Mouse (Mus musculus) heart, embryonic 11.5 days (tissue): ENCODE results near the gene Cntnap5a. TPM values are rescaled to one million over a fixed set of nuclear protein-coding genes. Genes with fewer than 3 reads are reported as not detected.
"Not testable (repeated sequence)": the region's sequence is repeated elsewhere in the genome, so short reads cannot be mapped to it uniquely, and the experiment has no call there.

Experiments used
- ATAC-seq: fragments of 200-750 bp; cut with Nextera tagmentation; replicated peaks from 2 replicates; pipeline ENCODE4 v1.8.0; 2017; ENCODE audit warnings: moderate library complexity; ENCODE audit not compliant: insufficient number of reproducible peaks, low FRiP score, low TSS enrichment
- H3K27ac ChIP-seq: fragments of 300-500 bp; sonication (generic); 2 replicates; pipeline ENCODE4 v1.5.1; 2014; ENCODE audit warnings: mild to moderate bottlenecking, low read depth, low read length
- H3K27me3 ChIP-seq: fragments of 300-500 bp; sonication (generic); 2 replicates; pipeline ENCODE4 v1.6.1; 2014; ENCODE audit warnings: mild to moderate bottlenecking, low read length, mixed read lengths; ENCODE audit not compliant: control insufficient read depth, insufficient read depth
- H3K36me3 ChIP-seq: fragments of 300-500 bp; sonication (generic); 2 replicates; pipeline ENCODE4 v1.6.1; 2014; ENCODE audit warnings: mild to moderate bottlenecking, low read length, moderate library complexity, mixed read lengths; ENCODE audit not compliant: control insufficient read depth, insufficient read depth
- H3K4me1 ChIP-seq: fragments of 300-500 bp; sonication (generic); 2 replicates; pipeline ENCODE4 v1.6.1; 2014; ENCODE audit warnings: low read length; ENCODE audit not compliant: control insufficient read depth, insufficient read depth
- H3K4me2 ChIP-seq: fragments of 300-500 bp; sonication (generic); 2 replicates; pipeline ENCODE4 v1.6.1; 2014; ENCODE audit warnings: mild to moderate bottlenecking, moderate library complexity
- H3K4me3 ChIP-seq: fragments of 300-500 bp; sonication (generic); 2 replicates; pipeline ENCODE4 v1.5.1; 2014; ENCODE audit warnings: low read depth, low read length
- H3K9ac ChIP-seq: fragments of 300-500 bp; sonication (generic); 2 replicates; pipeline ENCODE4 v1.6.1; 2014; ENCODE audit warnings: mild to moderate bottlenecking, low read depth, low read length, moderate library complexity
- H3K9me3 ChIP-seq: fragments of 300-500 bp; sonication (generic); replicated peaks from 2 replicates; pipeline ENCODE4 v1.6.1; 2016; ENCODE audit warnings: low read length; ENCODE audit not compliant: control insufficient read depth
- WGBS: fragments of 180-500 bp; shearing (Covaris S2); extraction: QIAGEN DNeasy Blood & Tissue Kit; methylation state at CpG from one replicate; pipeline ENCODE4 v1.1.7; 2014; ENCODE audit not compliant: insufficient replicate concordance; 5-methylcytosine and 5-hydroxymethylcytosine counted together
- polyA plus RNA-seq: library from polyadenylated mRNA; unstranded; fragments of >200 nt; fragmentation: Nextera tagmentation; extraction: Ambion mirVana; gene quantifications from 2 replicates; pipeline ENCODE4 v1.2.1, GENCODE M21; 2014

The Cntnap5a gene
- polyA plus RNA-seq, 1 experiment from 2014 or later = 0.01 TPM

- no peak for ATAC-seq
- 50% methylated on average over 1 of the region's 1 CpGs for WGBS
These were observed 441.2 kb downstream of the Cntnap5a start for GRCm38 (mm10) chr1:116125767-116126166.

GRCm38 (mm10) chr1:116127085-116127484 lies 442.5 kb downstream of the Cntnap5a start:
- H3K27me3 ChIP-seq = no peaks in the 10 kb centered on the region
- WGBS = 74% methylated on average over 2 of the region's 2 CpGs
- H3K4me3 ChIP-seq = no peak overlapping the region
- no peak overlapping the region for H3K9ac ChIP-seq
- H3K4me1 ChIP-seq = no peaks in the 10 kb centered on the region
- H3K9me3 ChIP-seq = no peaks in the 10 kb centered on the region
- no peak overlapping the region for H3K4me2 ChIP-seq
- H3K36me3 ChIP-seq = no peaks in the 10 kb centered on the region
- no peak for ATAC-seq
- no peak overlapping the region for H3K27ac ChIP-seq

More at GRCm38 (mm10) chr1:116125767-116126166, 441.2 kb downstream of the Cntnap5a start:
- H3K4me3 ChIP-seq = no peak overlapping the region
- no peaks in the 10 kb centered on the region for H3K27me3 ChIP-seq
- H3K4me2 ChIP-seq = no peak overlapping the region
- H3K9me3 ChIP-seq = no peaks in the 10 kb centered on the region
- no peak overlapping the region for H3K9ac ChIP-seq
- H3K27ac ChIP-seq = no peak overlapping the region
- no peaks in the 10 kb centered on the region for H3K4me1 ChIP-seq
- H3K36me3 ChIP-seq = no peaks in the 10 kb centered on the region

- Histone ChIP-seq H3K4me3 (no peak overlapping the region), H3K9ac (no peak overlapping the region), H3K27me3 (no peaks in the 10 kb centered on the region), H3K9me3 (no peaks in the 10 kb centered on the region), H3K4me1 (no peaks in the 10 kb centered on the region), H3K36me3 (no peaks in the 10 kb centered on the region), H3K27ac (no peak overlapping the region), H3K4me2 (no peak overlapping the region)
- no peak for ATAC-seq
- 59% methylated on average over 1 of the region's 1 CpGs for WGBS
These were observed 444.1 kb downstream of the Cntnap5a start for GRCm38 (mm10) chr1:116128450-116129246.

- no peaks in the 10 kb centered on the region for H3K4me1 ChIP-seq
- no peak overlapping the region for H3K9ac ChIP-seq
- H3K4me3 ChIP-seq = no peak overlapping the region
- H3K27me3 ChIP-seq = no peaks in the 10 kb centered on the region
- no peak for ATAC-seq
- no peaks in the 10 kb centered on the region for H3K36me3 ChIP-seq
- H3K27ac ChIP-seq = no peak overlapping the region
- H3K9me3 ChIP-seq = no peaks in the 10 kb centered on the region
- no peak overlapping the region for H3K4me2 ChIP-seq
These were observed 447.9 kb downstream of the Cntnap5a start for GRCm38 (mm10) chr1:116132471-116132870.

GRCm38 (mm10) chr1:116149764-116150369 lies 465.3 kb downstream of the Cntnap5a start:
- no peaks in the 10 kb centered on the region for H3K27me3 ChIP-seq
- H3K4me1 ChIP-seq = no peaks in the 10 kb centered on the region
- ATAC-seq = no peak
- no peak overlapping the region for H3K27ac ChIP-seq
- H3K4me2 ChIP-seq = no peak overlapping the region
- H3K36me3 ChIP-seq = no peaks in the 10 kb centered on the region
- H3K4me3 ChIP-seq = no peak overlapping the region
- no peaks in the 10 kb centered on the region for H3K9me3 ChIP-seq
- H3K9ac ChIP-seq = no peak overlapping the region

- H3K4me1 ChIP-seq = no peaks in the 10 kb centered on the region
- H3K27ac ChIP-seq = no peak overlapping the region
- H3K4me3 ChIP-seq = no peak overlapping the region
- H3K27me3 ChIP-seq = no peaks in the 10 kb centered on the region
- no peak overlapping the region for H3K9ac ChIP-seq
- H3K9me3 ChIP-seq = no peaks in the 10 kb centered on the region
- no peak for ATAC-seq
- H3K36me3 ChIP-seq = no peaks in the 10 kb centered on the region
- no peak overlapping the region for H3K4me2 ChIP-seq
- 89% methylated on average over 2 of the region's 2 CpGs for WGBS
These were observed 499.9 kb downstream of the Cntnap5a start for GRCm38 (mm10) chr1:116184471-116184870.

GRCm38 (mm10) chr1:116188142-116188541 lies 503.6 kb downstream of the Cntnap5a start:
- not testable (repeated sequence) for H3K9ac ChIP-seq, H3K4me1 ChIP-seq, H3K27ac ChIP-seq, H3K4me3 ChIP-seq, H3K9me3 ChIP-seq, H3K36me3 ChIP-seq, H3K27me3 ChIP-seq, H3K4me2 ChIP-seq, ATAC-seq
- WGBS = 86% methylated on average over 1 of the region's 1 CpGs

- Histone ChIP-seq H3K36me3 (no peaks in the 10 kb centered on the region), H3K4me2 (no peak overlapping the region), H3K9me3 (no peaks in the 10 kb centered on the region), H3K27ac (no peak overlapping the region), H3K9ac (no peak overlapping the region), H3K4me3 (no peak overlapping the region), H3K4me1 (no peaks in the 10 kb centered on the region), H3K27me3 (no peaks in the 10 kb centered on the region)
- ATAC-seq = no peak
- WGBS = 82% methylated on average over 2 of the region's 2 CpGs
These were observed 507.7 kb downstream of the Cntnap5a start for GRCm38 (mm10) chr1:116192299-116192698.

GRCm38 (mm10) chr1:116216883-116217282 lies 532.3 kb downstream of the Cntnap5a start:
- Histone ChIP-seq H3K9me3 (no peaks in the 10 kb centered on the region), H3K36me3 (no peaks in the 10 kb centered on the region), H3K4me3 (no peak overlapping the region), H3K27me3 (no peaks in the 10 kb centered on the region), H3K9ac (no peak overlapping the region), H3K27ac (no peak overlapping the region), H3K4me2 (no peak overlapping the region), H3K4me1 (no peaks in the 10 kb centered on the region)
- ATAC-seq = no peak
